Mouse (Mus musculus) kidney, postnatal 0 days (tissue): ENCODE measurements at regions not wholly inside any gene's neighbourhood (a gene's known extent, or its start where the extent isn't known, plus 50 kb on each side); places are given as distances from the start of the nearest gene placed in this dataset.
A peak's percentile ranks its signal among the peaks of the same experiment; 100 is the strongest.

Source experiments
- ATAC-seq: fragments of 200-750 bp; cut with Nextera tagmentation; replicated peaks from 2 replicates; pipeline ENCODE4 v1.8.0; 2017; ENCODE audit warnings: low read depth, moderate number of reproducible peaks, moderate TSS enrichment, moderate library complexity; ENCODE audit not compliant: low FRiP score
- DNase-seq: peaks from one replicate; pipeline ENCODE4 v3.0.0-alpha.2; 2016; ENCODE audit warnings: low spot score
- H3K27ac ChIP-seq: fragments of 300-500 bp; sonication (generic); 2 replicates; pipeline ENCODE4 v1.5.1; 2014; ENCODE audit warnings: mild to moderate bottlenecking
- H3K27me3 ChIP-seq: fragments of 300-500 bp; sonication (generic); 2 replicates; pipeline ENCODE4 v1.6.1; 2014; ENCODE audit warnings: low read length, mixed read lengths; ENCODE audit not compliant: insufficient read depth
- H3K36me3 ChIP-seq: fragments of 300-500 bp; sonication (generic); 2 replicates; pipeline ENCODE4 v1.6.1; 2014; ENCODE audit warnings: low read length, mixed read lengths; ENCODE audit not compliant: insufficient read depth
- H3K4me1 ChIP-seq: fragments of 300-500 bp; sonication (generic); replicated peaks from 2 replicates; pipeline ENCODE4 v1.6.1; 2014; ENCODE audit warnings: antibody characterized with exemption, low read length, mixed read lengths; ENCODE audit not compliant: insufficient read depth
- H3K4me2 ChIP-seq: fragments of 300-500 bp; sonication (generic); 2 replicates; pipeline ENCODE4 v1.6.1; 2014; ENCODE audit warnings: mild to moderate bottlenecking, low read length, moderate library complexity, mixed read lengths
- H3K4me3 ChIP-seq: fragments of 300-500 bp; sonication (generic); replicated peaks from 2 replicates; pipeline ENCODE4 v1.5.1; 2014; ENCODE audit warnings: low read depth, low read length
- H3K9ac ChIP-seq: fragments of 300-500 bp; sonication (generic); 2 replicates; pipeline ENCODE4 v1.6.1; 2014; ENCODE audit warnings: low read depth, low read length
- H3K9me3 ChIP-seq: fragments of 300-500 bp; sonication (generic); replicated peaks from 2 replicates; pipeline ENCODE4 v1.6.1; 2016; ENCODE audit warnings: low read length, inconsistent platforms, mixed read lengths
- CTCF ChIP-seq: IDR thresholded peaks from 2 replicates; pipeline ENCODE4 v1.5.1; 2016; ENCODE audit warnings: antibody characterized with exemption, low read depth, mild to moderate bottlenecking, moderate library complexity
- WGBS: fragments of 180-500 bp; shearing (Covaris S2); extraction: QIAGEN DNeasy Blood & Tissue Kit; methylation state at CpG from one replicate; pipeline ENCODE4 v1.1.7; 2014; 5-methylcytosine and 5-hydroxymethylcytosine counted together

GRCm38 (mm10) chr9:90823574-90824280 lies 538.5 kb upstream of the Zic4 start:
- 85% methylated on average over 4 of the region's 4 CpGs for WGBS
- no peak for DNase-seq
- Histone ChIP-seq H3K4me2 (no peak overlapping the region), H3K4me1 (no peaks in the 10 kb centered on the region), H3K27me3 (no peaks in the 10 kb centered on the region), H3K9me3 (no peaks in the 10 kb centered on the region), H3K4me3 (no peak overlapping the region), H3K27ac (no peak overlapping the region), H3K9ac (no peak overlapping the region), H3K36me3 (no peaks in the 10 kb centered on the region)
- ATAC-seq, result no peak
- peak; percentile 19; the same call in 1 of the 2 replicates for TF ChIP-seq CTCF

- no peak overlapping the region for H3K27ac ChIP-seq
- no peaks in the 10 kb centered on the region for H3K4me1 ChIP-seq
- no peak overlapping the region for H3K9ac ChIP-seq
- no peak overlapping the region for H3K4me2 ChIP-seq
- H3K36me3 ChIP-seq, result no peaks in the 10 kb centered on the region
- WGBS, result 83% methylated on average over 3 of the region's 3 CpGs
- ATAC-seq, result no peak
- no peaks in the 10 kb centered on the region for H3K27me3 ChIP-seq
- no peak for DNase-seq
- H3K9me3 ChIP-seq, result no peaks in the 10 kb centered on the region
- TF ChIP-seq CTCF, result no peak
- no peak overlapping the region for H3K4me3 ChIP-seq
These were observed 534.7 kb upstream of the Zic4 start for GRCm38 (mm10) chr9:90827474-90827873.

DNA sequence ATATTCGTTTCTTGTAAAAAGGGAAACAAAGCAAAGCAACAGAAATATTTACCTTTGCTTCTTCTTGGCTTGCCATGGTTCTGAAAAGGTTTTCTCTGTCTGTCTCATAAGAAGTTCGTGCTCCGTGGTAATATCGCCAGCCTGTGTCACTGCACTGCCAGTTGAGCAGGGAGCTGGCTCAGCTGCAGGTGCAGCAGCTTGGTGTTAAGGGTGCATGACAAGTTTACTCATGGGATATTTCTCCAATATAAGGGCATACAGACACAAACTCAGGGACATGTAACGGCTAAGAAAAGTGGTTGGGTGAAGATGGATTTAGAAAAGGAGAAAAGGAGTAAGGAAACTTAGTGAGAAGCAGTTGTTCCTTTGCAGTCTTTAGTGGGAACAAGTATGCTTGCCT lies 533.5 kb upstream of the Zic4 start:
- H3K4me1 ChIP-seq, result no peaks in the 10 kb centered on the region
- H3K9ac ChIP-seq, result no peak overlapping the region
- DNase-seq, result no peak
- H3K9me3 ChIP-seq, result no peaks in the 10 kb centered on the region
- no peaks in the 10 kb centered on the region for H3K27me3 ChIP-seq
- H3K4me3 ChIP-seq, result no peak overlapping the region
- WGBS, result 51% methylated on average over 5 of the region's 5 CpGs
- no peak for ATAC-seq
- no peak for TF ChIP-seq CTCF
- H3K36me3 ChIP-seq, result no peaks in the 10 kb centered on the region
- H3K27ac ChIP-seq, result no peak overlapping the region
- H3K4me2 ChIP-seq, result no peak overlapping the region

GRCm38 (mm10) chr9:90830704-90831103 lies 531.5 kb upstream of the Zic4 start:
- no peaks in the 10 kb centered on the region for H3K36me3 ChIP-seq
- no peaks in the 10 kb centered on the region for H3K9me3 ChIP-seq
- H3K27ac ChIP-seq, result no peak overlapping the region
- 65% methylated on average over 4 of the region's 4 CpGs for WGBS
- no peak overlapping the region for H3K4me3 ChIP-seq
- no peak overlapping the region for H3K4me2 ChIP-seq
- ATAC-seq (no peak), DNase-seq (no peak)
- no peak for TF ChIP-seq CTCF
- H3K9ac ChIP-seq, result no peak overlapping the region
- no peaks in the 10 kb centered on the region for H3K27me3 ChIP-seq
- H3K4me1 ChIP-seq, result no peaks in the 10 kb centered on the region

DNA sequence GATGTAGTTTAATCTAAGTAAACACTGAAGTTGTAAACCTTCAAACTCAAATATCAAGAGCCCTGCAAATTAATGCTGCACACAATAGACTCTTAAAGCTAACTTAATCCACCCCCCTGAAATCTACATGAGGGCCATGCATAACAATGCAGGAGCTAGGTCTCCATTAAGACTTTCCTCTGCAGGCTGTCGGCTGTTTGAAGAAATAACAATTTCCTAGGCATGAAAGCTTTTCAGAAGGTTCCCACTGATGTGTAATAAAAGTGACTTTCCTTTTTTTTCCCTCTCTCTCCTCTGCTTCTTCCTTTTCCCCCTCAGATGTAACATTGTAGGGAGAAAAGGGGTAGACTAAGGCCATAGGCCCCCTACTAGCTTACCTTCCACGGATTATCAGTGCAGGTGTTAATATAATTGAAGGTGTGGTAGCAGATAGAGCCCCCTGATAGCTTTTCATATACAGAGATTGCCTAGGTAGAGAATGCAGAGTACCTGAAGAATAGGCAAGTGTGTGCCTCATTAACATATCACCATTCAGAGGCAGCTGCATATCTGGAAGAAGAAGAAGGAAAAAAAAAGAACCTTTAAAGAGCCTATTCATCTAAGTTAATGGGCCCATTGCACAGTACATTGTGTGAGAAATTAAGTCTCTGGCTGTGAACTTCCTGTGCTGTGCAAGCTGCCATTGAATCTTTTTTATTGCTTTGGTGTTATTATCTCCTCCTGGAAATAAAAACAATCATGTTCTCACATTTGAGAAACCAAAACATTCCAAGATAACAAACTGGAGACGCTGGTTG lies 528.3 kb upstream of the Zic4 start:
- 15% methylated on average over 3 of the region's 3 CpGs for WGBS
- TF ChIP-seq CTCF, result no peak
- H3K4me2 ChIP-seq, result no peak overlapping the region
- H3K27ac ChIP-seq, result no peak overlapping the region
- H3K27me3 ChIP-seq, result no peaks in the 10 kb centered on the region
- ATAC-seq (no peak), DNase-seq (no peak)
- no peaks in the 10 kb centered on the region for H3K9me3 ChIP-seq
- H3K36me3 ChIP-seq, result no peaks in the 10 kb centered on the region
- H3K4me1 ChIP-seq, result no peaks in the 10 kb centered on the region
- no peak overlapping the region for H3K4me3 ChIP-seq
- H3K9ac ChIP-seq, result no peak overlapping the region

DNA sequence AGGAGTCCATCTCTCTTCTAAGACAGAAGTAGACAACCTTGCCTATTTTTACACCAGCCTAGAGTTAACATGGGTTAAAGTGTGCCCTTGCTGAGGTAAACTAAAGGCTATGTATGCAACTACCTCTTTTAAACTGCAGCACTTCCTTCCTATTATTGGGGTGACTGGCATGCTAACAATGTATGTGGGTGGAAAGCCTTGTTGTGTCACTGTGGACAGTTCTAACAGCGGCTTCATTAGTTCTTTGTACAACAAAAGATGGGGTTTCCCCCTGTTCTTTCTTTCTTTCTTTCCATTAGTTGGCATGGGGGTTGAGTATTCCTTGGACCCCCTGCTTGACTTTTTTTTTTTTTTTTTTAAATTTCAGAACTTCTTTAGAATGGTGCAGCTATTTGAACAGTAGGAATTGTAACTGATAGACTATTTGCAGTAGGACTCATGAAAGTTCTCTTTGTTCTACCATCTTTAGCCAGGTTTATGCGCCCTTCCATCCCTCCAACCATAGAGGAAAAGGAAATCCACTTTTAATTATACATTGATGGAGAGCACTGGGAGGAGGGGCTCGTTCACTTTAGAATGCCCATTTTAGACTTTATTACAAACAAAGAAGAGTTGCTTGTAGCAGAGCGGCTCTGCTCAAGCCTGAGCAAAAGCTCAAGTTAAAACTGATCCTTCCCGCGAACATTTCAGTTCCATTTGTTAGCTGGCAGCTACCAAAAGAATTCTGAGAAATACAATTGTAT lies 523.9 kb upstream of the Zic4 start:
- 83% methylated on average over 6 of the region's 6 CpGs for WGBS
- H3K36me3 ChIP-seq, result no peaks in the 10 kb centered on the region
- ATAC-seq, result no peak

More for the DNA sequence above, 523.9 kb upstream of the Zic4 start:
- Histone ChIP-seq H3K4me3 (no peak overlapping the region), H3K4me2 (no peak overlapping the region), H3K9ac (no peak overlapping the region), H3K4me1 (no peaks in the 10 kb centered on the region), H3K27ac (no peak overlapping the region), H3K27me3 (no peaks in the 10 kb centered on the region), H3K9me3 (no peaks in the 10 kb centered on the region)
- TF ChIP-seq CTCF, result no peak
- DNase-seq, result no peak
